Mouse (Mus musculus): ENCODE measurements around the gene Chrna4. TPM values are rescaled to one million over a fixed set of nuclear protein-coding genes. Genes with fewer than 3 reads are reported as not detected.

Gene Chrna4
- total RNA-seq, 2 experiments from 2014 or later: 36.3 to 45.4 TPM

GRCm38 (mm10) chr2:181041941-181042340 lies 1.4 kb downstream of the Chrna4 start:
- intact Hi-C loops (cut with DNase I): no loop called here
- DNase-seq (ENCODE audit: low spot score in 2 of 2): no peak

GRCm38 (mm10) chr2:181039356-181039680 lies 4.0 kb downstream of the Chrna4 start:
- intact Hi-C loops (cut with DNase I): no loop called here
- no peak for DNase-seq (ENCODE audit: low spot score in 2 of 2)

- DNase-seq (ENCODE audit: low spot score in 2 of 2): peak; percentile 21 to 38
- intact Hi-C loops (cut with DNase I): no loop called here
These were observed 4.5 kb downstream of the Chrna4 start for GRCm38 (mm10) chr2:181038644-181039355.

GRCm38 (mm10) chr2:181036561-181036960 lies 6.8 kb downstream of the Chrna4 start:
- intact Hi-C loops (cut with DNase I): no loop called here
- DNase-seq (ENCODE audit: low spot score in 2 of 2): no peak

- intact Hi-C loops (cut with DNase I): no loop called here
- DNase-seq (ENCODE audit: low spot score in 2 of 2): no peak
These were observed 8.2 kb downstream of the Chrna4 start for GRCm38 (mm10) chr2:181035186-181035585.

GRCm38 (mm10) chr2:181033310-181033709 lies 10.0 kb downstream of the Chrna4 start:
- no peak for DNase-seq (ENCODE audit: low spot score in 2 of 2)
- intact Hi-C loops (cut with DNase I): loop anchor here (2.0 to 5.0 kb wide), 2 partner anchors 25 to 39 kb away; no protein-coding TSS in a partner anchor

- intact Hi-C loops (cut with DNase I): loop anchor here (2.0 to 5.0 kb wide), 2 partner anchors 26 to 40 kb away; no protein-coding TSS in a partner anchor
- DNase-seq (ENCODE audit: low spot score in 2 of 2): peak in 1 of 2 experiments; percentile 32
These were observed 10.9 kb downstream of the Chrna4 start for GRCm38 (mm10) chr2:181032407-181032806.

GRCm38 (mm10) chr2:181031406-181031934 lies 11.9 kb downstream of the Chrna4 start:
- intact Hi-C loops (cut with DNase I): loop anchor here (5.0 kb wide), 1 partner anchor 41 kb away; no protein-coding TSS in a partner anchor
- peak in 1 of 2 experiments; percentile 38 for DNase-seq (ENCODE audit: low spot score in 2 of 2)

GRCm38 (mm10) chr2:181008339-181008738 lies 35.0 kb downstream of the Chrna4 start:
- no peak for DNase-seq (ENCODE audit: low spot score in 2 of 2)
- intact Hi-C loops (cut with DNase I): no loop called here

- no peak for DNase-seq (ENCODE audit: low spot score in 2 of 2)
- intact Hi-C loops (cut with DNase I): no loop called here
These were observed 36.3 kb downstream of the Chrna4 start for GRCm38 (mm10) chr2:181007054-181007453.

- intact Hi-C loops (cut with DNase I): loop anchor here (1.0 to 2.0 kb wide), 2 partner anchors 63 to 76 kb away; no protein-coding TSS in a partner anchor
These were observed 46.4 kb downstream of the Chrna4 start for GRCm38 (mm10) chr2:180996905-180997304.

GRCm38 (mm10) chr2:180996436-180996835 lies 46.9 kb downstream of the Chrna4 start:
- DNase-seq (ENCODE audit: low spot score in 2 of 2): peak; percentile 48 to 53
- intact Hi-C loops (cut with DNase I): loop anchor here (1.0 to 2.0 kb wide), 2 partner anchors 64 to 76 kb away; no protein-coding TSS in a partner anchor

More at GRCm38 (mm10) chr2:180996905-180997304, 46.4 kb downstream of the Chrna4 start:
- no peak for DNase-seq (ENCODE audit: low spot score in 2 of 2)

GRCm38 (mm10) chr2:180995457-180995856 lies 47.9 kb downstream of the Chrna4 start:
- intact Hi-C loops (cut with DNase I): no loop called here
- DNase-seq (ENCODE audit: low spot score in 2 of 2): no peak

- intact Hi-C loops (cut with DNase I): no loop called here
- DNase-seq (ENCODE audit: low spot score in 2 of 2): no peak
These were observed 49.0 kb downstream of the Chrna4 start for GRCm38 (mm10) chr2:180994360-180994759.

- no peak for DNase-seq (ENCODE audit: low spot score in 2 of 2)
- intact Hi-C loops (cut with DNase I): no loop called here
These were observed 53.0 kb downstream of the Chrna4 start for GRCm38 (mm10) chr2:180990347-180990746.

- intact Hi-C loops (cut with DNase I): no loop called here
- DNase-seq (ENCODE audit: low spot score in 2 of 2): no peak
These were observed 54.4 kb downstream of the Chrna4 start for GRCm38 (mm10) chr2:180988948-180989347.

GRCm38 (mm10) chr2:180988347-180988913 lies 54.9 kb downstream of the Chrna4 start:
- DNase-seq (ENCODE audit: low spot score in 2 of 2): peak in 1 of 2 experiments; percentile 30
- intact Hi-C loops (cut with DNase I): no loop called here

- intact Hi-C loops (cut with DNase I): no loop called here
- DNase-seq (ENCODE audit: low spot score in 2 of 2): no peak
These were observed 55.8 kb downstream of the Chrna4 start for GRCm38 (mm10) chr2:180987432-180988030.

- intact Hi-C loops (cut with DNase I): no loop called here
These were observed 56.3 kb downstream of the Chrna4 start for GRCm38 (mm10) chr2:180987001-180987400.

GRCm38 (mm10) chr2:180986449-180986848 lies 56.9 kb downstream of the Chrna4 start, which contains the start of gene Col20a1:
Col20a1 (plus strand) TSS chr2:180986535.
- intact Hi-C loops (cut with DNase I): no loop called here
- no peak for DNase-seq (ENCODE audit: low spot score in 2 of 2)

More at GRCm38 (mm10) chr2:180987001-180987400, 56.3 kb downstream of the Chrna4 start:
- DNase-seq (ENCODE audit: low spot score in 2 of 2): no peak
